Mouse (Mus musculus) liver, postnatal 0 days (tissue): ENCODE measurements around the gene Mcm10.

Experiments used
- CTCF ChIP-seq: sonication (generic); IDR thresholded peaks from 2 replicates; pipeline ENCODE4 v1.5.1; 2016; ENCODE audit warnings: antibody characterized with exemption, low read depth
- EP300 ChIP-seq: IDR thresholded peaks from 2 replicates; pipeline ENCODE4 v1.6.1; 2016; ENCODE audit warnings: antibody characterized with exemption, low read depth, mild to moderate bottlenecking

- no peak for TF ChIP-seq CTCF
- no peak for TF ChIP-seq EP300
These were observed 10.7 kb upstream of the Mcm10 start for GRCm38 (mm10) chr2:5023275-5023674.
